Mouse (Mus musculus): Measurements from ENCODE around the gene Snrpd2. TPM values are rescaled to one million over a fixed set of nuclear protein-coding genes. Genes with fewer than 3 reads are reported as not detected.
A peak's percentile ranks its signal among the peaks of the same experiment; 100 is the strongest.

Gene Snrpd2
- polyA plus RNA-seq, 2 experiments: 67.5 to 75.3 TPM

GRCm38 (mm10) chr7:19194676-19195075 is 45.2 kb downstream of the Snrpd2 start:
- 75% methylated on average over 4 of the region's 4 CpGs for WGBS (ENCODE audit: insufficient replicate concordance)
- ATAC-seq (ENCODE audit: insufficient read depth) (no peak), DNase-seq (ENCODE audit: low read depth in 3 of 3, low spot score in 3 of 3) (no peak)

DNA sequence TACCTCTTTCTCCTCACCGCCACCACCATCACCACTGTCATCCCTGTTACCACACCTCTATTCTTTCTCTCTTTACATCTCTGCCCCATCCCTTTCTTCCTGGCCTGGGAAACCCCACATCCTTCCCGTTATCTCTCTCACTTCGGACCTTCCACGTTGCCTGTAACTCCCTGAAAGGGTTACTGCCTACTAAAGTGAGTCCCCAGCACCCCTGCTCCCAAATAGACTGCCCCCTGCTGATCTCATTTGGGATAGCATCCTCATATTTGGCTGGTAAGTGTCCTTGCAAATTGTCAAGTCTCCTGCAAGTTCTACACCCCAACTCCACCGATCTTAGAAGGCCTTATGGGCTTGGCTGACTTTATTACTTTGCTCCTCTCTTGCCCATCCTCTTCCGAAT is 47.2 kb downstream of the Snrpd2 start:
- Histone ChIP-seq H3K4me1 (replicated peaks; ENCODE audit: control insufficient read depth in 2 of 2, insufficient read depth in 2 of 2, low read length in 1 of 2) (no peaks in the 10 kb centered on the region), H3K9ac (replicated peaks) (no peak overlapping the region), H3K36me3 (replicated peaks; ENCODE audit: control insufficient read depth, insufficient read depth, low read depth) (no peaks in the 10 kb centered on the region), H3K4me3 (ENCODE audit: insufficient read depth in 1 of 2, low read depth in 2 of 2, low read length in 2 of 2) (no peak overlapping the region), H3K4me2 (ENCODE audit: low read depth) (no peak overlapping the region), H3K9me3 (ENCODE audit: control insufficient read depth, low read length) (no peaks in the 10 kb centered on the region), H3K27me3 (ENCODE audit: control insufficient read depth, insufficient read depth, low read length) (no peaks in the 10 kb centered on the region), H3K27ac (no peak overlapping the region)
- DNase-seq (ENCODE audit: low read depth in 3 of 3, low spot score in 3 of 3) (no peak), ATAC-seq (ENCODE audit: insufficient read depth) (no peak)
- 46% methylated on average over 6 of the region's 6 CpGs for WGBS (ENCODE audit: insufficient replicate concordance)
- TF ChIP-seq EP300 (IDR thresholded peaks at IDR 0.05; ENCODE audit: low read depth) (no peak), CTCF (IDR thresholded peaks at IDR 0.05; ENCODE audit: low read depth) (peak; percentile 69)

More at GRCm38 (mm10) chr7:19194676-19195075, 45.2 kb downstream of the Snrpd2 start:
- Histone ChIP-seq H3K4me1 (replicated peaks; ENCODE audit: control insufficient read depth in 2 of 2, insufficient read depth in 2 of 2, low read length in 1 of 2) (no peaks in the 10 kb centered on the region), H3K4me2 (ENCODE audit: low read depth) (no peak overlapping the region), H3K27ac (no peak overlapping the region), H3K9me3 (ENCODE audit: control insufficient read depth, low read length) (no peaks in the 10 kb centered on the region), H3K4me3 (ENCODE audit: insufficient read depth in 1 of 2, low read depth in 2 of 2, low read length in 2 of 2) (no peak overlapping the region), H3K9ac (replicated peaks) (no peak overlapping the region), H3K27me3 (ENCODE audit: control insufficient read depth, insufficient read depth, low read length) (no peaks in the 10 kb centered on the region), H3K36me3 (replicated peaks; ENCODE audit: control insufficient read depth, insufficient read depth, low read depth) (no peaks in the 10 kb centered on the region)
- TF ChIP-seq EP300 (IDR thresholded peaks at IDR 0.05; ENCODE audit: low read depth): no peak
- peak; percentile 74 for TF ChIP-seq CTCF (IDR thresholded peaks at IDR 0.05; ENCODE audit: low read depth)

- H3K9ac ChIP-seq (replicated peaks): no peak overlapping the region
- no peak overlapping the region for H3K4me2 ChIP-seq (ENCODE audit: low read depth)
- WGBS (ENCODE audit: insufficient replicate concordance): 32% methylated on average over 2 of the region's 2 CpGs
- ATAC-seq (ENCODE audit: insufficient read depth): no peak
- H3K27ac ChIP-seq: no peak overlapping the region
- no peaks in the 10 kb centered on the region; a peak in 1 of 4 replicates for H3K4me1 ChIP-seq (replicated peaks; ENCODE audit: control insufficient read depth in 2 of 2, insufficient read depth in 2 of 2, low read length in 1 of 2)
- no peaks in the 10 kb centered on the region for H3K36me3 ChIP-seq (replicated peaks; ENCODE audit: control insufficient read depth, insufficient read depth, low read depth)
- no peaks in the 10 kb centered on the region for H3K27me3 ChIP-seq (ENCODE audit: control insufficient read depth, insufficient read depth, low read length)
- no peak for DNase-seq (ENCODE audit: low read depth in 3 of 3, low spot score in 3 of 3)
- TF ChIP-seq CTCF (IDR thresholded peaks at IDR 0.05; ENCODE audit: low read depth): peak; percentile 88
- TF ChIP-seq EP300 (IDR thresholded peaks at IDR 0.05; ENCODE audit: low read depth): no peak
- H3K4me3 ChIP-seq (ENCODE audit: insufficient read depth in 1 of 2, low read depth in 2 of 2, low read length in 2 of 2): no peak overlapping the region
- no peaks in the 10 kb centered on the region for H3K9me3 ChIP-seq (ENCODE audit: control insufficient read depth, low read length)
These were observed 48.5 kb downstream of the Snrpd2 start for GRCm38 (mm10) chr7:19197985-19198384.

GRCm38 (mm10) chr7:19201660-19202059 is 52.1 kb downstream of the Snrpd2 start:
- no peak overlapping the region for H3K4me2 ChIP-seq (ENCODE audit: low read depth)
- 71% methylated on average over 13 of the region's 15 CpGs for WGBS (ENCODE audit: insufficient replicate concordance)
- H3K27me3 ChIP-seq (ENCODE audit: control insufficient read depth, insufficient read depth, low read length): no peaks in the 10 kb centered on the region
- no peak for TF ChIP-seq CTCF (IDR thresholded peaks at IDR 0.05; ENCODE audit: low read depth)
- no peak for TF ChIP-seq EP300 (IDR thresholded peaks at IDR 0.05; ENCODE audit: low read depth)
- no peak overlapping the region for H3K9ac ChIP-seq (replicated peaks)
- H3K4me3 ChIP-seq (ENCODE audit: insufficient read depth in 1 of 2, low read depth in 2 of 2, low read length in 2 of 2): no peak overlapping the region
- H3K9me3 ChIP-seq (ENCODE audit: control insufficient read depth, low read length): no peaks in the 10 kb centered on the region
- H3K27ac ChIP-seq: no peak overlapping the region
- H3K36me3 ChIP-seq (replicated peaks; ENCODE audit: control insufficient read depth, insufficient read depth, low read depth): no peaks in the 10 kb centered on the region
- DNase-seq (ENCODE audit: low read depth in 3 of 3, low spot score in 3 of 3): no peak
- H3K4me1 ChIP-seq (replicated peaks; ENCODE audit: control insufficient read depth in 2 of 2, insufficient read depth in 2 of 2, low read length in 1 of 2): no peaks in the 10 kb centered on the region; a peak in 1 of 4 replicates
- ATAC-seq (ENCODE audit: insufficient read depth): no peak

GRCm38 (mm10) chr7:19202065-19202850 is 52.7 kb downstream of the Snrpd2 start:
- Histone ChIP-seq H3K4me1 (replicated peaks; ENCODE audit: control insufficient read depth in 2 of 2, insufficient read depth in 2 of 2, low read length in 1 of 2) (no peaks in the 10 kb centered on the region; a peak in 1 of 4 replicates), H3K27me3 (ENCODE audit: control insufficient read depth, insufficient read depth, low read length) (no peaks in the 10 kb centered on the region), H3K4me3 (ENCODE audit: insufficient read depth in 1 of 2, low read depth in 2 of 2, low read length in 2 of 2) (no peak overlapping the region), H3K9me3 (ENCODE audit: control insufficient read depth, low read length) (no peaks in the 10 kb centered on the region), H3K4me2 (ENCODE audit: low read depth) (no peak overlapping the region), H3K27ac (no peak overlapping the region), H3K36me3 (replicated peaks; ENCODE audit: control insufficient read depth, insufficient read depth, low read depth) (no peaks in the 10 kb centered on the region), H3K9ac (replicated peaks) (no peak overlapping the region)
- no peak for TF ChIP-seq CTCF (IDR thresholded peaks at IDR 0.05; ENCODE audit: low read depth)
- TF ChIP-seq EP300 (IDR thresholded peaks at IDR 0.05; ENCODE audit: low read depth): no peak
- ATAC-seq (ENCODE audit: insufficient read depth) (no peak), DNase-seq (ENCODE audit: low read depth in 3 of 3, low spot score in 3 of 3) (no peak)
- WGBS (ENCODE audit: insufficient replicate concordance): 47% methylated on average over 15 of the region's 15 CpGs

MicroRNAs encoded within 50 kb of the gene (microRNA counts, 519-probe panel; counts per million panel counts)
- microRNA mmu-miR-330: 69.9 counts per million

Small RNA genes lying within 50 kb of the gene (microRNA-seq; reads per million reads assigned to microRNA genes)
- 240 reads per million, percentile 58 among the genes with 10 or more reads in this experiment for gene Mir330

Other genes with a start within 250 kb of the Snrpd2 start
- 6.5 and 10.0 TPM in 2 replicates for gene Ccdc61, start 239.3 kb upstream of the Snrpd2 start, polyA plus RNA-seq (2012; rRNA removed)
- gene Ccdc61, start 239.3 kb upstream of the Snrpd2 start, polyA plus RNA-seq (2014; fragmentation: Nextera tagmentation; extraction: Ambion mirVana): 5.5 and 6.7 TPM in 2 replicates
- gene Nova2, start 223.8 kb upstream of the Snrpd2 start, polyA plus RNA-seq (2012; rRNA removed): 0.11 TPM in 2 replicates
- 0.03 and 0.05 TPM in 2 replicates for gene Nova2, start 223.8 kb upstream of the Snrpd2 start, polyA plus RNA-seq (2014; fragmentation: Nextera tagmentation; extraction: Ambion mirVana)
- not detected in 2 replicates for gene Nanos2, start 162.3 kb upstream of the Snrpd2 start, polyA plus RNA-seq (2012; rRNA removed)
- gene Nanos2, start 162.3 kb upstream of the Snrpd2 start, polyA plus RNA-seq (2014; fragmentation: Nextera tagmentation; extraction: Ambion mirVana): not detected in 2 replicates
- 0.20 and 0.21 TPM in 2 replicates for gene Mypop, start 158.5 kb upstream of the Snrpd2 start, polyA plus RNA-seq (2012; rRNA removed)
- 0.30 and 0.34 TPM in 2 replicates for gene Mypop, start 158.5 kb upstream of the Snrpd2 start, polyA plus RNA-seq (2014; fragmentation: Nextera tagmentation; extraction: Ambion mirVana)
- gene Irf2bp1, start 145.7 kb upstream of the Snrpd2 start, polyA plus RNA-seq (2012; rRNA removed): 6.8 and 8.3 TPM in 2 replicates
- gene Irf2bp1, start 145.7 kb upstream of the Snrpd2 start, polyA plus RNA-seq (2014; fragmentation: Nextera tagmentation; extraction: Ambion mirVana): 6.8 and 7.9 TPM in 2 replicates
- gene Foxa3, start 126.2 kb upstream of the Snrpd2 start, polyA plus RNA-seq (2012; rRNA removed): 12.2 and 13.9 TPM in 2 replicates
- gene Foxa3, start 126.2 kb upstream of the Snrpd2 start, polyA plus RNA-seq (2014; fragmentation: Nextera tagmentation; extraction: Ambion mirVana): 25.7 and 26.5 TPM in 2 replicates
- gene Sympk, start 125.3 kb upstream of the Snrpd2 start, polyA plus RNA-seq (2012; rRNA removed): 27.3 and 29.1 TPM in 2 replicates
- 10.7 and 11.8 TPM in 2 replicates for gene Sympk, start 125.3 kb upstream of the Snrpd2 start, polyA plus RNA-seq (2014; fragmentation: Nextera tagmentation; extraction: Ambion mirVana)
- not detected in 2 replicates for gene Rsph6a, start 95.0 kb upstream of the Snrpd2 start, polyA plus RNA-seq (2012; rRNA removed)
- gene Rsph6a, start 95.0 kb upstream of the Snrpd2 start, polyA plus RNA-seq (2014; fragmentation: Nextera tagmentation; extraction: Ambion mirVana): not detected in 2 replicates
- gene Dmwd, start 73.5 kb upstream of the Snrpd2 start, polyA plus RNA-seq (2012; rRNA removed): 18.1 and 20.2 TPM in 2 replicates
- gene Dmwd, start 73.5 kb upstream of the Snrpd2 start, polyA plus RNA-seq (2014; fragmentation: Nextera tagmentation; extraction: Ambion mirVana): 3.5 and 3.7 TPM in 2 replicates
- gene Dmpk, start 65.9 kb upstream of the Snrpd2 start, polyA plus RNA-seq (2012; rRNA removed): 17.9 and 20.7 TPM in 2 replicates
- gene Dmpk, start 65.9 kb upstream of the Snrpd2 start, polyA plus RNA-seq (2014; fragmentation: Nextera tagmentation; extraction: Ambion mirVana): 8.3 and 10.6 TPM in 2 replicates
- gene Six5, start 55.1 kb upstream of the Snrpd2 start, polyA plus RNA-seq (2012; rRNA removed): 3.3 and 4.3 TPM in 2 replicates
- gene Six5, start 55.1 kb upstream of the Snrpd2 start, polyA plus RNA-seq (2014; fragmentation: Nextera tagmentation; extraction: Ambion mirVana): 0.60 and 1.3 TPM in 2 replicates
- gene Gm4969, start 31.4 kb upstream of the Snrpd2 start, polyA plus RNA-seq (2012; rRNA removed): 0.14 and 0.25 TPM in 2 replicates
- gene Gm4969, start 31.4 kb upstream of the Snrpd2 start, polyA plus RNA-seq (2014; fragmentation: Nextera tagmentation; extraction: Ambion mirVana): 0.16 and 0.22 TPM in 2 replicates
- gene Fbxo46, start 29.9 kb upstream of the Snrpd2 start, polyA plus RNA-seq (2012; rRNA removed): 2.0 and 2.6 TPM in 2 replicates
- gene Fbxo46, start 29.9 kb upstream of the Snrpd2 start, polyA plus RNA-seq (2014; fragmentation: Nextera tagmentation; extraction: Ambion mirVana): 2.6 and 3.0 TPM in 2 replicates
- 2.2 and 2.3 TPM in 2 replicates for gene Qpctl, start 431 bp upstream of the Snrpd2 start, polyA plus RNA-seq (2012; rRNA removed)
- 2.3 and 3.0 TPM in 2 replicates for gene Qpctl, start 431 bp upstream of the Snrpd2 start, polyA plus RNA-seq (2014; fragmentation: Nextera tagmentation; extraction: Ambion mirVana)
- gene Gipr, start 16.4 kb downstream of the Snrpd2 start, polyA plus RNA-seq (2012; rRNA removed): 0.05 and 0.16 TPM in 2 replicates
- 0.10 TPM in 1 of 2 replicates, not detected in the other for gene Gipr, start 16.4 kb downstream of the Snrpd2 start, polyA plus RNA-seq (2014; fragmentation: Nextera tagmentation; extraction: Ambion mirVana)
- gene Eml2, start 26.7 kb downstream of the Snrpd2 start, polyA plus RNA-seq (2012; rRNA removed): 6.1 and 7.3 TPM in 2 replicates
- gene Eml2, start 26.7 kb downstream of the Snrpd2 start, polyA plus RNA-seq (2014; fragmentation: Nextera tagmentation; extraction: Ambion mirVana): 0.98 and 1.3 TPM in 2 replicates
- gene Gpr4, start 62.8 kb downstream of the Snrpd2 start, polyA plus RNA-seq (2012; rRNA removed): 0.35 and 0.53 TPM in 2 replicates
- gene Gpr4, start 62.8 kb downstream of the Snrpd2 start, polyA plus RNA-seq (2014; fragmentation: Nextera tagmentation; extraction: Ambion mirVana): 0.10 and 0.23 TPM in 2 replicates
- gene Opa3, start 78.6 kb downstream of the Snrpd2 start, polyA plus RNA-seq (2012; rRNA removed): 8.3 and 9.1 TPM in 2 replicates
- 12.8 and 14.6 TPM in 2 replicates for gene Opa3, start 78.6 kb downstream of the Snrpd2 start, polyA plus RNA-seq (2014; fragmentation: Nextera tagmentation; extraction: Ambion mirVana)
- 35.3 and 39.9 TPM in 2 replicates for gene Vasp, start 122.1 kb downstream of the Snrpd2 start, polyA plus RNA-seq (2012; rRNA removed)
- 25.5 and 31.0 TPM in 2 replicates for gene Vasp, start 122.1 kb downstream of the Snrpd2 start, polyA plus RNA-seq (2014; fragmentation: Nextera tagmentation; extraction: Ambion mirVana)
- 0.04 TPM in 1 of 2 replicates, not detected in the other for gene Ppm1n, start 130.3 kb downstream of the Snrpd2 start, polyA plus RNA-seq (2012; rRNA removed)
- gene Ppm1n, start 130.3 kb downstream of the Snrpd2 start, polyA plus RNA-seq (2014; fragmentation: Nextera tagmentation; extraction: Ambion mirVana): not detected in 2 replicates
- gene Rtn2, start 132.9 kb downstream of the Snrpd2 start, polyA plus RNA-seq (2012; rRNA removed): 2.9 and 4.1 TPM in 2 replicates
- 2.6 and 3.0 TPM in 2 replicates for gene Rtn2, start 132.9 kb downstream of the Snrpd2 start, polyA plus RNA-seq (2014; fragmentation: Nextera tagmentation; extraction: Ambion mirVana)
- gene Fosb, start 160.3 kb downstream of the Snrpd2 start, polyA plus RNA-seq (2012; rRNA removed): 0.03 and 0.04 TPM in 2 replicates
- not detected in 2 replicates for gene Fosb, start 160.3 kb downstream of the Snrpd2 start, polyA plus RNA-seq (2014; fragmentation: Nextera tagmentation; extraction: Ambion mirVana)
- gene Ercc1, start 195.1 kb downstream of the Snrpd2 start, polyA plus RNA-seq (2012; rRNA removed): 8.5 and 9.8 TPM in 2 replicates
- 15.7 and 19.2 TPM in 2 replicates for gene Ercc1, start 195.1 kb downstream of the Snrpd2 start, polyA plus RNA-seq (2014; fragmentation: Nextera tagmentation; extraction: Ambion mirVana)
- 4.5 and 6.7 TPM in 2 replicates for gene Cd3eap, start 209.8 kb downstream of the Snrpd2 start, polyA plus RNA-seq (2012; rRNA removed)
- 7.2 and 7.8 TPM in 2 replicates for gene Cd3eap, start 209.8 kb downstream of the Snrpd2 start, polyA plus RNA-seq (2014; fragmentation: Nextera tagmentation; extraction: Ambion mirVana)
- gene Ppp1r13l, start 210.0 kb downstream of the Snrpd2 start, polyA plus RNA-seq (2012; rRNA removed): 2.3 TPM in 2 replicates
- 0.65 and 1.0 TPM in 2 replicates for gene Ppp1r13l, start 210.0 kb downstream of the Snrpd2 start, polyA plus RNA-seq (2014; fragmentation: Nextera tagmentation; extraction: Ambion mirVana)
- gene Ercc2, start 232.3 kb downstream of the Snrpd2 start, polyA plus RNA-seq (2012; rRNA removed): 11.7 and 12.3 TPM in 2 replicates
- gene Ercc2, start 232.3 kb downstream of the Snrpd2 start, polyA plus RNA-seq (2014; fragmentation: Nextera tagmentation; extraction: Ambion mirVana): 4.6 and 5.5 TPM in 2 replicates

All from liver, embryonic 14.5 days (tissue).